Mouse (Mus musculus): ENCODE measurements around the gene Ttc7b.

GRCm38 (mm10) chr12:100397432-100398146 is 123.0 kb downstream of the Ttc7b start:
- TF ChIP-seq CTCF (IDR thresholded peaks at IDR 0.05; ENCODE audit: borderline replicate concordance, insufficient read depth, low read depth, low read length) (no peak), POLR2A (IDR thresholded peaks at IDR 0.05; ENCODE audit: borderline replicate concordance, insufficient read depth, low read length) (no peak)

All from cerebellum, adult 2 months (tissue).